Mouse (Mus musculus): ENCODE measurements around the gene Ano9. TPM values are rescaled to one million over a fixed set of nuclear protein-coding genes. Genes with fewer than 3 reads are reported as not detected.

Ano9 gene
- polyA plus RNA-seq, 1 experiment from 2014 or later: 0.76 TPM

DNA sequence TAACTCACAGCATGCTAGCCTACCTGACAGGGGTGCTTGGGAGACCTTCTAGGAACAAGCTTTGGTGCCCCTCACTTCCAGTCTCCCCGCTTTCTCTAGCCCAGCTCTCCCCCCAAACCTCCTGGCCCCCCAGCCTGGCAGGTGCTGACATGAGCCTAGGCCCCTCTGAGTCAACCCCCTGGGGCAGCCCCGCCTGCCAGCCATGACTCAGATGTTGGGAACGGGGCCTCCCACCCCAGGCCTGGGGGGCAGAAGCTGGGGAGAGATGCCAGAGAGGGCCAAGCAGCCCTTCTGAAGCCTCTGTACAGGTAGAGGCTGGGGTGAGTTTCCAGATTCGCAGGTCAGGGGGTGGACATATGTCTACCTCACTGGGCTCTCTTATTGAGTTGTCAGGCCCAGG, 38.7 kb downstream of the Ano9 start:
- no peak overlapping the region for H3K4me3 ChIP-seq (ENCODE audit: low read depth, low read length)
- peaks cover 9% of the 10 kb centered on the region; the same call in 1 of the 2 replicates for H3K27me3 ChIP-seq (ENCODE audit: control insufficient read depth, insufficient read depth, low read length)
- 86% methylated on average over 4 of the region's 4 CpGs for WGBS
- DNase-seq (ENCODE audit: low spot score) (no peak), ATAC-seq (ENCODE audit: insufficient number of reproducible peaks, low FRiP score, low TSS enrichment, low read depth) (no peak)
- no peaks in the 10 kb centered on the region for H3K36me3 ChIP-seq (ENCODE audit: control insufficient read depth, insufficient read depth, low read length)
- H3K27ac ChIP-seq (replicated peaks; ENCODE audit: low read depth, low read length): no peak overlapping the region
- no peaks in the 10 kb centered on the region for H3K4me1 ChIP-seq (ENCODE audit: control insufficient read depth, insufficient read depth, low read length)
- H3K4me2 ChIP-seq (ENCODE audit: low read depth, severe bottlenecking): no peak overlapping the region
- no peak overlapping the region for H3K9ac ChIP-seq (ENCODE audit: low read length)
- no peaks in the 10 kb centered on the region for H3K9me3 ChIP-seq (ENCODE audit: control insufficient read depth, low read length)

DNA sequence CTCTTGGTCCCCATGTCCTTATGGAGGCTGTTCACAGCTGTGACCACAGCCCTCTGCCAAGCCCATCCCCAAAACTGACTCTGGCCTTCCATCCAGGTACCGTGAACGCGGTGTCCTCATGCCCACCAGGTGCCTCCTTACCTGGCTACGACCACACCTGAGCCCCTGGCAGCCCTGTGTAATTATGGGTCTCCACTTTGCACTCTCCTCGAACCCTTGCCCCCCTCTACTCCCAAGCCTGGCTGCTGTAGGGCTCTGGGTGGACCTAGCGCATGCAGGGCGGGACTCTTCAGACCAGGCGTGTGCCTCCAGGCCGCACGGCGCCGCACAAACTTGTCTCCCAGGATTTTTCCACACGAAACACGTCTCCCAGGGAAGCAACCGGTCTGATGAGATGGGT, 39.8 kb downstream of the Ano9 start, which contains the start of gene Pkp3:
Gene Pkp3, plus strand, starts transcription at position 378 of the 400 bp plus-strand sequence.
- Histone ChIP-seq H3K4me1 (ENCODE audit: control insufficient read depth, insufficient read depth, low read length) (no peaks in the 10 kb centered on the region), H3K27ac (replicated peaks; ENCODE audit: low read depth, low read length) (no peak within 1 kb of the TSS), H3K27me3 (ENCODE audit: control insufficient read depth, insufficient read depth, low read length) (peaks cover 9% of the 10 kb centered on the region; the same call in 1 of the 2 replicates), H3K4me2 (ENCODE audit: low read depth, severe bottlenecking) (no peak within 1 kb of the TSS), H3K9me3 (ENCODE audit: control insufficient read depth, low read length) (no peaks in the 10 kb centered on the region), H3K36me3 (ENCODE audit: control insufficient read depth, insufficient read depth, low read length) (no peaks in the 10 kb centered on the region), H3K4me3 (ENCODE audit: low read depth, low read length) (no peak within 1 kb of the TSS), H3K9ac (ENCODE audit: low read length) (no peak within 1 kb of the TSS)
- DNase-seq (ENCODE audit: low spot score) (no peak), ATAC-seq (ENCODE audit: insufficient number of reproducible peaks, low FRiP score, low TSS enrichment, low read depth) (no peak)
- WGBS: 91% methylated on average over 15 of the region's 15 CpGs

DNA sequence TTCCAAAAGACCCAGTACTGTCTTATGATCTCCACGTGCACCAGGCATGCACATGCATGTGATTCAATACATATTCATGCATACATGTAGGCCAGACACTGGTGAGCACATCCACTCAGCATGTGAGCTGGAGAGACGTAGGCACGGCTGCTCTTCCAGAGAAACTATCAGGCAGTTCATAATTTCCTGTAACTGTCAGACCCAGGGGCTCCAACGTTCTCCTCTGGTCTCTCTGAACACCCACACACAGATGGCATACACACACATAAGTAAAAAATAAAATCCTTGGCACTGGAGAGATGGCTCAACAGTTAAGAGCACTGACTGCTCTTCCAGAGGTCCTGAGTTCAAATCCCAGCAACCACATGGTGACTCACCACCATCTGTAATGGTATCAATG, 43.8 kb downstream of the Ano9 start:
- Histone ChIP-seq H3K4me2 (ENCODE audit: low read depth, severe bottlenecking) (no peak overlapping the region), H3K27ac (replicated peaks; ENCODE audit: low read depth, low read length) (no peak overlapping the region), H3K36me3 (ENCODE audit: control insufficient read depth, insufficient read depth, low read length) (no peaks in the 10 kb centered on the region), H3K27me3 (ENCODE audit: control insufficient read depth, insufficient read depth, low read length) (peaks cover 18% of the 10 kb centered on the region), H3K9me3 (ENCODE audit: control insufficient read depth, low read length) (no peaks in the 10 kb centered on the region), H3K9ac (ENCODE audit: low read length) (no peak overlapping the region), H3K4me1 (ENCODE audit: control insufficient read depth, insufficient read depth, low read length) (0 out of 2 replicates have a peak, but pooled peaks cover 6% of the 10 kb centered on the region), H3K4me3 (ENCODE audit: low read depth, low read length) (no peak overlapping the region)
- ATAC-seq (ENCODE audit: insufficient number of reproducible peaks, low FRiP score, low TSS enrichment, low read depth) (no peak), DNase-seq (ENCODE audit: low spot score) (no peak)
- WGBS: 87% methylated on average over 4 of the region's 4 CpGs

DNA sequence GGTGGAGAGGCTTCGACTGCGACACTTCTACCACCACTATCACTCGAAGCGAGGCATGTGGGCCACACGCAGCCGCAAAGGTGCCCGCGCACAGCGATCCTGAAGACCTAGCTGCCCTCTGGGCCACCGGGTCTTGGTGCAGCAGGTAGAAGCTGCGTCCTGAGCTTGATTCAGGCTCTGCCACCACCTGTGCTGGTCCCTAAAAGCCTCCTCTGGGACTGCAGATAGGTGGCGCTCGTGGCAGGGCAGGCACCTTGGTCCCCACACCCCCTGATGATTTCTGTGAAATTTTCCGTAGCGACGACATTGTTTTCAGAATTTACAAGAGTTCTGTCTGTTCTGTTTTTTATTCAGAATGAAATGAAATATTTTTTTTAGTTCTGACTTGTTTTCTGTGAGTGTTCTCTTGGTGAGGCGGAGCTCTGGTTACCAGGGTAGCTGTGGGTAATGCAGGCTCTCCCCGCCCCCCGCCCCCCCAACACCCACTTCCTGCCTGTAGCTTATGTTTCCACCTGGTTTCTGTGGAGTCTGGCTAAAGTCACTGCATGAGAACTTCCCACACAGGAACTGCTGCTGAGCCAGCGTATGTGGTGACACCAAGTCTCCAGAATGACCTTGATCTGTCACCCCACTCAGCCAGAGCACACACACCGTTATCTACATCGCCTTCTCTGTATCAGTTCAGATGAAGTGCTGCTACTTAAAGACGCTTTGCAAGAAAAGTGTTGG, 45.4 kb downstream of the Ano9 start:
- Histone ChIP-seq H3K9ac (ENCODE audit: low read length) (no peak overlapping the region), H3K4me2 (ENCODE audit: low read depth, severe bottlenecking) (no peak overlapping the region), H3K9me3 (ENCODE audit: control insufficient read depth, low read length) (no peaks in the 10 kb centered on the region), H3K36me3 (ENCODE audit: control insufficient read depth, insufficient read depth, low read length) (no peaks in the 10 kb centered on the region; the same call in 1 of the 2 replicates), H3K4me1 (ENCODE audit: control insufficient read depth, insufficient read depth, low read length) (0 out of 2 replicates have a peak, but pooled peaks cover 6% of the 10 kb centered on the region), H3K27ac (replicated peaks; ENCODE audit: low read depth, low read length) (no peak overlapping the region), H3K4me3 (ENCODE audit: low read depth, low read length) (no peak overlapping the region), H3K27me3 (ENCODE audit: control insufficient read depth, insufficient read depth, low read length) (peaks cover 18% of the 10 kb centered on the region)
- 31% methylated on average over 23 of the region's 23 CpGs for WGBS
- ATAC-seq (ENCODE audit: insufficient number of reproducible peaks, low FRiP score, low TSS enrichment, low read depth) (no peak), DNase-seq (ENCODE audit: low spot score) (peak; percentile 56)

DNA sequence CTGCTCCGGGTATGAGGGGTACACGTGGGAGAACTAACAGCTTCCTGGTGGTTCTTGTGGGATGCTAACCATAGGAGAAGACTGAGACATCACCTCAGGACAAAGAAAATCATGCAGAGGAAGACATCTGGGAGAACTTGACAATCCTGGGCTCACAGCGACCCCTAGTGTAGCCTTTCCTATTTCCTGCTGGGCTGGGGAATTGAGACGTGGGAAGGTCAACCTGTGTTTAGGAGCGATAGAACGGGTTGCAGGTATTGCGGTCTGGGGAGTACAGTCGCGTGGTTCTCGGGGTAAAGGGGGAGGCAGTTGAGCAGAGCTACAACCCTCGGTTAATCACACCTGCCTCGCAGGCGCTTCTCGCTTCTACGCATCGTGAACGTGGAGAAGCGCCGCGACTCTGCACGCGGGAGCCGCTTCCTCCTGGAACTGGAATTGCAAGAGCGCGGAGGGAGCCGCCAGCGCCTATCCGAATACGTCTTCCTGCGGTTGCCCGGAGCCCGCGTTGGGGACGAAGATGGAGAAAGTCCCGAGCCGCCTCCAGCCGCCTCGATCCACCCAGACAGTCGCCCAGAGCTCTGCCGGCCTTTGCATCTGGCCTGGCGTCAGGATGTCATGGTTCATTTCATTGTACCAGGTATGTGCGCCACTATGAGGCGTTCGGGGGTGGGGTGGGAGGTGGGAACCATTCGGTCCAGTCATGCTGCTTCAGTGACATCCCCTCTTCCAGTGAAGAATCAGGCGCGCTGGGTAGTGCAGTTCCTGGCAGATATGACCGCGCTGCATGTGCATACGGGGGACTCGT, 47.3 kb downstream of the Ano9 start:
- H3K4me2 ChIP-seq (ENCODE audit: low read depth, severe bottlenecking): peak overlapping the region; percentile 74
- H3K9me3 ChIP-seq (ENCODE audit: control insufficient read depth, low read length): no peaks in the 10 kb centered on the region
- H3K27me3 ChIP-seq (ENCODE audit: control insufficient read depth, insufficient read depth, low read length): peaks cover 18% of the 10 kb centered on the region
- peak overlapping the region; percentile 27 for H3K4me3 ChIP-seq (ENCODE audit: low read depth, low read length)
- WGBS: 1% methylated on average over 51 of the region's 51 CpGs
- H3K27ac ChIP-seq (replicated peaks; ENCODE audit: low read depth, low read length): no peak overlapping the region
- H3K9ac ChIP-seq (ENCODE audit: low read length): peak overlapping the region; percentile 63
- peaks cover 7% of the 10 kb centered on the region for H3K36me3 ChIP-seq (ENCODE audit: control insufficient read depth, insufficient read depth, low read length)
- DNase-seq (ENCODE audit: low spot score) (peak; percentile 93), ATAC-seq (ENCODE audit: insufficient number of reproducible peaks, low FRiP score, low TSS enrichment, low read depth) (peak; percentile 31; the same call in 1 of the 2 replicates)
- H3K4me1 ChIP-seq (ENCODE audit: control insufficient read depth, insufficient read depth, low read length): 0 out of 2 replicates have a peak, but pooled peaks cover 6% of the 10 kb centered on the region

DNA sequence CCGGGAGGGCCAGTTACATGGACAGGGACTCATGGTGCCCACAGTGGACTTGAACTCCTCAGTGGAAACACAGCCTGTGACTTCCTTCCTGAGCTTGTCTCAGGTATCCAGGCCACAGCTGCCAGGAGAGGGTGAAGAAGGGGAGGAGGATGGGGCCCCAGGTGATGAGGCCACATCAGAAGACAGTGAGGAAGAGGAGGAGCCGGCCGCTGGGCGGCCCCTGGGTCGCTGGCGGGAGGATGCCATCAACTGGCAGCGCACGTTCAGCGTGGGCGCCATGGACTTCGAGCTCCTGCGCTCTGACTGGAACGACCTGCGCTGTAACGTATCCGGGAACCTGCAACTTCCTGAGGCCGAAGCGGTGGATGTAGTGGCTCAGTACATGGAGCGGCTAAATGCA, 49.3 kb downstream of the Ano9 start:
- Histone ChIP-seq H3K4me3 (ENCODE audit: low read depth, low read length) (no peak overlapping the region), H3K36me3 (ENCODE audit: control insufficient read depth, insufficient read depth, low read length) (peaks cover 12% of the 10 kb centered on the region), H3K4me2 (ENCODE audit: low read depth, severe bottlenecking) (no peak overlapping the region), H3K27me3 (ENCODE audit: control insufficient read depth, insufficient read depth, low read length) (peaks cover 18% of the 10 kb centered on the region), H3K9ac (ENCODE audit: low read length) (no peak overlapping the region), H3K27ac (replicated peaks; ENCODE audit: low read depth, low read length) (no peak overlapping the region), H3K9me3 (ENCODE audit: control insufficient read depth, low read length) (no peaks in the 10 kb centered on the region), H3K4me1 (ENCODE audit: control insufficient read depth, insufficient read depth, low read length) (0 out of 2 replicates have a peak, but pooled peaks cover 6% of the 10 kb centered on the region)
- ATAC-seq (ENCODE audit: insufficient number of reproducible peaks, low FRiP score, low TSS enrichment, low read depth): no peak
- WGBS: 79% methylated on average over 19 of the region's 19 CpGs
- no peak for DNase-seq (ENCODE audit: low spot score)

DNA sequence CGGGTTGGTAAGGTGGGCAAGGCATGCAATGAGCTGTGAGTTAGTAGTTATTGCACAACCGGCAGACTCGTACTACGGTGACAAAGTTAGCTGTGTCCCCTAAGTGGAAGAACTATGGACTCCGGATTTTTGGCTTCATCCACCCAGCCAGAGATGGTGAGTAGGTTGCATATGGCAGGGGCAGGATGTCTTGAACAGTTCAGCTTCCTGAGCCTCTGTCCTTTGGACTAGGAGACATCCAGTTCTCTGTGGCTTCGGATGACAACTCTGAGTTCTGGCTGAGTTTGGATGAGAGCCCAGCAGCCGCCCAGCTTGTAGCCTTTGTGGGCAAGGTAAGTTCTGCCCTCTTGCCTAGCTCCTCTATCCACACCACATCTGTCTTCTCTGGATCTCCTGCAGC, 53.0 kb downstream of the Ano9 start:
- Histone ChIP-seq H3K4me3 (ENCODE audit: low read depth, low read length) (no peak overlapping the region), H3K4me1 (ENCODE audit: control insufficient read depth, insufficient read depth, low read length) (peaks cover 12% of the 10 kb centered on the region), H3K27me3 (ENCODE audit: control insufficient read depth, insufficient read depth, low read length) (no peaks in the 10 kb centered on the region), H3K4me2 (ENCODE audit: low read depth, severe bottlenecking) (no peak overlapping the region), H3K27ac (replicated peaks; ENCODE audit: low read depth, low read length) (no peak overlapping the region), H3K9me3 (ENCODE audit: control insufficient read depth, low read length) (no peaks in the 10 kb centered on the region), H3K36me3 (ENCODE audit: control insufficient read depth, insufficient read depth, low read length) (peaks cover 12% of the 10 kb centered on the region), H3K9ac (ENCODE audit: low read length) (no peak overlapping the region)
- DNase-seq (ENCODE audit: low spot score) (no peak), ATAC-seq (ENCODE audit: insufficient number of reproducible peaks, low FRiP score, low TSS enrichment, low read depth) (no peak)
- WGBS: 91% methylated on average over 7 of the region's 7 CpGs

DNA sequence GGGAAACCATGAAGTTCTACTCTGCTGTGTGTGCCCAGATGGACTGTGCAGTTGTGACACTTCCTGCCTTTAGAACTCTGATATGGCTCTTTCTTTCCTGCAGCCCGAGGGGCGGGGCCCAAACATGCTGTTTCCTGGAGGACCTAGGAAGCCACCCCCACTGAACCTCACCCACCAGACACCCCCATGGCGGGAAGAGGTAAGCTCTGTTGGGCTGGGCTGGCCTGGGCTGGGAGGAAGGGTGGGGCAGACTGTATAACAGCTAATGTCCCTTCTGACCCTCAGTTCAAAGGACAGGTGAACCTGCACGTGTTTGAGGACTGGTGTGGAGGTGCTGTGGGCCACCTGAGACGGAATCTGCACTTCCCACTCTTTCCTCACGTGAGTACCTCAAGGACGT, 53.4 kb downstream of the Ano9 start:
- WGBS: 81% methylated on average over 7 of the region's 7 CpGs
- no peak overlapping the region for H3K4me2 ChIP-seq (ENCODE audit: low read depth, severe bottlenecking)
- H3K36me3 ChIP-seq (ENCODE audit: control insufficient read depth, insufficient read depth, low read length): peaks cover 12% of the 10 kb centered on the region
- no peak for DNase-seq (ENCODE audit: low spot score)
- H3K9me3 ChIP-seq (ENCODE audit: control insufficient read depth, low read length): no peaks in the 10 kb centered on the region
- no peak overlapping the region for H3K9ac ChIP-seq (ENCODE audit: low read length)
- no peak overlapping the region for H3K27ac ChIP-seq (replicated peaks; ENCODE audit: low read depth, low read length)
- no peak overlapping the region for H3K4me3 ChIP-seq (ENCODE audit: low read depth, low read length)
- peaks cover 12% of the 10 kb centered on the region for H3K4me1 ChIP-seq (ENCODE audit: control insufficient read depth, insufficient read depth, low read length)
- no peak for ATAC-seq (ENCODE audit: insufficient number of reproducible peaks, low FRiP score, low TSS enrichment, low read depth)
- H3K27me3 ChIP-seq (ENCODE audit: control insufficient read depth, insufficient read depth, low read length): no peaks in the 10 kb centered on the region

Measured in limb, embryonic 11.5 days (tissue).